Mouse (Mus musculus) frontal cortex, postnatal 25 days (tissue): ENCODE results near the gene Tnfsf13b.

Source experiments
- DNase-seq, 2 experiments: peaks; one replicate each; pipeline ENCODE4 v3.0.0; 2022; ENCODE audit warnings: low spot score in 2 of 2

Gene Tnfsf13b

DNA sequence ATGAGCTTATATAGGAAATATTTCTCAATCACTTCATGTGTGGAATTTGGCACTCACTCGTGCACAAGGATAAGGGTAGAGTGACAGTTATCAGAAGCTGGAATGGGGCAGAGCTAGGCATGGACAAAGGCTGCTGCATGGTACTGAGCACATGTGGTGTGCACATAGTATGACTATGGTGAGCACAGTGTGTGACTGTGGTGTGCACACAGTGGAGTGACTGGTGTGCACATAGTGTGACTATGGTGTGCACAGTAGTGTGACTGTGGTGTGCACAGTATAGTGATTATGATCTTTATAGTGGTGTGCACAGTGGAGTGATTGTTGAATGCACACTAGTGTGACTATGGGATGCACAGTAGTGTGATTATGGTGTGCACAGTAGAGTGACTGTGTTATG lies 39.5 kb downstream of the Tnfsf13b start:
- DNase-seq, result no peak

- peak; percentile 17 to 38 for DNase-seq
Observed at GRCm38 (mm10) chr8:10049162-10049561, 42.9 kb downstream of the Tnfsf13b start.

GRCm38 (mm10) chr8:10051576-10051975 lies 45.3 kb downstream of the Tnfsf13b start:
- DNase-seq, result no peak

- DNase-seq, result peak; percentile 27 to 43
Observed at GRCm38 (mm10) chr8:10053571-10053990, 47.3 kb downstream of the Tnfsf13b start.

DNA sequence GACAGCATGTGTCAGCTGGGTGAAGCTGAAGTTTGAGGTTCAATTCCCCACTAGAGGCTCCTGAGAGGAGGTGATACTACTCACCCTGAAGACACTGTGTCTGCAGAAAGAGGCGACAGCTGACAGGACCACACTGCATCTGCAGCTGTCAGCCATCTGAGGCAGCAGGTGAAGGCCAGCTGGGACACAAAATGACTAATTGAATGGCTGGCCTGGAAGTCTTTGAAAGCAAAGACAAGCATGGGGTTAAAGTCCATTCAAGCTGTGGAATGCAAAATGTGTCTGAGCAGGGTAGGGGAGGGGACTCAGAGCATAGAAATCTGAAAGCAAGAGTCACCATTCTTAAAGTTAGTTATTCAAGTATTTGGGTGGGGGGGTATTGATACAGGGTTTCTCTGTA lies 54.7 kb downstream of the Tnfsf13b start:
- DNase-seq, result no peak

- DNase-seq, result no peak
Observed at GRCm38 (mm10) chr8:10066906-10067305, 60.6 kb downstream of the Tnfsf13b start.

- no peak for DNase-seq
Observed at GRCm38 (mm10) chr8:10067775-10068174, 61.5 kb downstream of the Tnfsf13b start.

GRCm38 (mm10) chr8:10072347-10072746 lies 66.1 kb downstream of the Tnfsf13b start:
- no peak for DNase-seq
